Mouse (Mus musculus): ENCODE measurements around the gene Zdhhc14. TPM values are rescaled to one million over a fixed set of nuclear protein-coding genes. Genes with fewer than 3 reads are reported as not detected.

Gene Zdhhc14
- polyA plus RNA-seq, 1 experiment: 0.86 TPM

DNA sequence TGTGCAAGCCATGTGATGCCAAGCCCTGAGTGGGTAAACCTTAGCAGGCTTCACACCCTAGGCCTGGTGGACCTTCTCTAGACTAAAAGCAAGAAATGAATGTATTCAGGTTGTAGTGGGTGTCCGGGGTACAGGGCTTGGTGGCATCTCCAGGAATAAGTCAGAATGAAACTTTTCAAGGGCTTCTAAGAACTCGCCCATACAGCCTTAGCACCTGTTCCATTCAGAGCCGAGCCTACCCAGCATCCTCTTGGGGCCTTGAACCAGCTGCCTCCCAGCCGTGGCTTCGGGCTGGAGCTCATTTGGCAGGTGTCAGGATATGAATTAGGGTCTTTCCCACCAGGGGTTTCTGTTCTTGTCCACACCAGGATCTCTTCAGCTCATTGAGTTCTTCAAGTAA, 263.7 kb downstream of the Zdhhc14 start:
- TF ChIP-seq MYOD1 (IDR thresholded peaks at IDR 0.05; ENCODE audit: control insufficient read depth in 1 of 3, insufficient read length in 2 of 3, low read depth in 2 of 3) (peak in 2 of 3 experiments; percentile 16 to 59), E2F4 (IDR thresholded peaks at IDR 0.05; ENCODE audit: insufficient read depth) (no peak), MYOG (IDR thresholded peaks at IDR 0.05; ENCODE audit: control insufficient read depth in 1 of 3, insufficient read depth in 1 of 3, insufficient read length in 2 of 3, low read depth in 2 of 3) (peak in 2 of 3 experiments; percentile 36 to 62)
- Histone ChIP-seq H3ac (ENCODE audit: control insufficient read depth, insufficient read length) (no peak overlapping the region), H3K79me2 (ENCODE audit: control insufficient read depth, insufficient read depth) (no peaks in the 10 kb centered on the region), H3K36me3 (ENCODE audit: control insufficient read depth, insufficient read depth) (no peaks in the 10 kb centered on the region), H3K27me3 (ENCODE audit: control insufficient read depth, insufficient read depth, insufficient read length) (peaks cover 14% of the 10 kb centered on the region), H3K4me3 (no peak overlapping the region), H3K4me2 (ENCODE audit: low read depth) (no peak overlapping the region)

GRCm38 (mm10) chr17:5756855-5757254, 264.5 kb downstream of the Zdhhc14 start:
- peaks cover 14% of the 10 kb centered on the region for H3K27me3 ChIP-seq (ENCODE audit: control insufficient read depth, insufficient read depth, insufficient read length)
- no peak overlapping the region for H3K4me2 ChIP-seq (ENCODE audit: low read depth)
- H3K79me2 ChIP-seq (ENCODE audit: control insufficient read depth, insufficient read depth): no peaks in the 10 kb centered on the region
- no peak overlapping the region for H3K4me3 ChIP-seq
- TF ChIP-seq CEBPB (IDR thresholded peaks at IDR 0.05; ENCODE audit: insufficient read depth, poor library complexity, severe bottlenecking) (no peak), MYOG (IDR thresholded peaks at IDR 0.05; ENCODE audit: control insufficient read depth in 1 of 3, insufficient read depth in 1 of 3, insufficient read length in 2 of 3, low read depth in 2 of 3) (no peak), E2F4 (IDR thresholded peaks at IDR 0.05; ENCODE audit: insufficient read depth) (no peak), REST (IDR thresholded peaks at IDR 0.05; ENCODE audit: insufficient read depth, insufficient read length) (no peak), USF1 (IDR thresholded peaks at IDR 0.05; ENCODE audit: low read depth) (no peak), MAX (IDR thresholded peaks at IDR 0.05; ENCODE audit: low read depth) (no peak), MYOD1 (IDR thresholded peaks at IDR 0.05; ENCODE audit: control insufficient read depth in 1 of 3, insufficient read length in 2 of 3, low read depth in 2 of 3) (no peak), POLR2A (IDR thresholded peaks at IDR 0.05; ENCODE audit: insufficient read length, low read depth) (no peak), TCF3 (IDR thresholded peaks at IDR 0.05; ENCODE audit: insufficient read length, low read depth) (no peak), POLR2AphosphoS2 (IDR thresholded peaks at IDR 0.05; ENCODE audit: insufficient read length, low read depth) (no peak), TCF12 (IDR thresholded peaks at IDR 0.05; ENCODE audit: insufficient read depth, poor library complexity, severe bottlenecking) (no peak), SRF (IDR thresholded peaks at IDR 0.05; ENCODE audit: control insufficient read depth, insufficient read length, low read depth) (no peak)
- no peak overlapping the region for H3ac ChIP-seq (ENCODE audit: control insufficient read depth, insufficient read length)
- no peaks in the 10 kb centered on the region for H3K36me3 ChIP-seq (ENCODE audit: control insufficient read depth, insufficient read depth)

- H3ac ChIP-seq (ENCODE audit: control insufficient read depth, insufficient read length): no peak overlapping the region
- H3K36me3 ChIP-seq (ENCODE audit: control insufficient read depth, insufficient read depth): no peaks in the 10 kb centered on the region
- H3K79me2 ChIP-seq (ENCODE audit: control insufficient read depth, insufficient read depth): no peaks in the 10 kb centered on the region
- peak overlapping the region; percentile 21 for H3K4me2 ChIP-seq (ENCODE audit: low read depth)
- TF ChIP-seq POLR2AphosphoS2 (IDR thresholded peaks at IDR 0.05; ENCODE audit: insufficient read length, low read depth): no peak
- TF ChIP-seq USF1 (IDR thresholded peaks at IDR 0.05; ENCODE audit: low read depth): no peak
- TF ChIP-seq TCF12 (IDR thresholded peaks at IDR 0.05; ENCODE audit: insufficient read depth, poor library complexity, severe bottlenecking): no peak
- no peak for TF ChIP-seq SRF (IDR thresholded peaks at IDR 0.05; ENCODE audit: control insufficient read depth, insufficient read length, low read depth)
- TF ChIP-seq MYOD1 (IDR thresholded peaks at IDR 0.05; ENCODE audit: control insufficient read depth in 1 of 3, insufficient read length in 2 of 3, low read depth in 2 of 3): no peak
- no peak for TF ChIP-seq POLR2A (IDR thresholded peaks at IDR 0.05; ENCODE audit: insufficient read length, low read depth)
- no peak for TF ChIP-seq E2F4 (IDR thresholded peaks at IDR 0.05; ENCODE audit: insufficient read depth)
- TF ChIP-seq MYOG (IDR thresholded peaks at IDR 0.05; ENCODE audit: control insufficient read depth in 1 of 3, insufficient read depth in 1 of 3, insufficient read length in 2 of 3, low read depth in 2 of 3): no peak
- TF ChIP-seq REST (IDR thresholded peaks at IDR 0.05; ENCODE audit: insufficient read depth, insufficient read length): no peak
- no peak for TF ChIP-seq TCF3 (IDR thresholded peaks at IDR 0.05; ENCODE audit: insufficient read length, low read depth)
- no peak for TF ChIP-seq CEBPB (IDR thresholded peaks at IDR 0.05; ENCODE audit: insufficient read depth, poor library complexity, severe bottlenecking)
- no peak for TF ChIP-seq MAX (IDR thresholded peaks at IDR 0.05; ENCODE audit: low read depth)
- peaks cover 6% of the 10 kb centered on the region for H3K27me3 ChIP-seq (ENCODE audit: control insufficient read depth, insufficient read depth, insufficient read length)
- H3K4me3 ChIP-seq: no peak overlapping the region
Observed at GRCm38 (mm10) chr17:5763768-5764167, 271.4 kb downstream of the Zdhhc14 start.

DNA sequence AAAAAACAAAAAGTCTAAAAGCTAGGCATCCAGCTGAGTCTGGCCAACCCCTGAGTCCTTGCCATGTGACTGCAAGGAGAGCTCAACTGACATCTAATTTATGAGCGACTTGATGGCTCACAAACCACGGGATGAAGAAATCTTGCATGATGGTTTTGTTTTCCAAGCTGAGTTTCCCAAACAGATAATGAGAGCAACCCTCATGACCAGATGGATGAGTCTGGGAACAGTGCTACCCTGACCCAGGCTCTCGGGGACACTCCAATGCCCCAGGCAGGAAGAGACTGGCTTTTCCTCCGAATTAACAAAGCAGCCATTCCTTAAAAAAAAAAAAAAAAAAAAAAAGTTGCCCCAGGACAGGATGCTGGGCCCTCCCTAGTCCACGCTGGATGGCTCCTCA, 271.9 kb downstream of the Zdhhc14 start:
- Histone ChIP-seq H3K36me3 (ENCODE audit: control insufficient read depth, insufficient read depth) (no peaks in the 10 kb centered on the region), H3ac (ENCODE audit: control insufficient read depth, insufficient read length) (no peak overlapping the region), H3K4me3 (no peak overlapping the region), H3K4me2 (ENCODE audit: low read depth) (peak overlapping the region; percentile 4), H3K27me3 (ENCODE audit: control insufficient read depth, insufficient read depth, insufficient read length) (peaks cover 4% of the 10 kb centered on the region), H3K79me2 (ENCODE audit: control insufficient read depth, insufficient read depth) (no peaks in the 10 kb centered on the region)
- no peak for TF ChIP-seq MYOD1 (IDR thresholded peaks at IDR 0.05; ENCODE audit: control insufficient read depth in 1 of 3, insufficient read length in 2 of 3, low read depth in 2 of 3)
- no peak for TF ChIP-seq TCF3 (IDR thresholded peaks at IDR 0.05; ENCODE audit: insufficient read length, low read depth)
- TF ChIP-seq USF1 (IDR thresholded peaks at IDR 0.05; ENCODE audit: low read depth): peak; percentile 76
- TF ChIP-seq CEBPB (IDR thresholded peaks at IDR 0.05; ENCODE audit: insufficient read depth, poor library complexity, severe bottlenecking): peak; percentile 75

- Histone ChIP-seq H3K79me2 (ENCODE audit: control insufficient read depth, insufficient read depth) (no peaks in the 10 kb centered on the region), H3K4me2 (ENCODE audit: low read depth) (no peak overlapping the region), H3ac (ENCODE audit: control insufficient read depth, insufficient read length) (no peak overlapping the region), H3K4me3 (no peak overlapping the region), H3K36me3 (ENCODE audit: control insufficient read depth, insufficient read depth) (no peaks in the 10 kb centered on the region), H3K27me3 (ENCODE audit: control insufficient read depth, insufficient read depth, insufficient read length) (no peaks in the 10 kb centered on the region)
- TF ChIP-seq TCF3 (IDR thresholded peaks at IDR 0.05; ENCODE audit: insufficient read length, low read depth): no peak
- TF ChIP-seq REST (IDR thresholded peaks at IDR 0.05; ENCODE audit: insufficient read depth, insufficient read length): no peak
- TF ChIP-seq MYOG (IDR thresholded peaks at IDR 0.05; ENCODE audit: control insufficient read depth in 1 of 3, insufficient read depth in 1 of 3, insufficient read length in 2 of 3, low read depth in 2 of 3): no peak
- TF ChIP-seq MYOD1 (IDR thresholded peaks at IDR 0.05; ENCODE audit: control insufficient read depth in 1 of 3, insufficient read length in 2 of 3, low read depth in 2 of 3): no peak
- no peak for TF ChIP-seq SRF (IDR thresholded peaks at IDR 0.05; ENCODE audit: control insufficient read depth, insufficient read length, low read depth)
- TF ChIP-seq CEBPB (IDR thresholded peaks at IDR 0.05; ENCODE audit: insufficient read depth, poor library complexity, severe bottlenecking): no peak
- no peak for TF ChIP-seq TCF12 (IDR thresholded peaks at IDR 0.05; ENCODE audit: insufficient read depth, poor library complexity, severe bottlenecking)
- no peak for TF ChIP-seq POLR2AphosphoS2 (IDR thresholded peaks at IDR 0.05; ENCODE audit: insufficient read length, low read depth)
- no peak for TF ChIP-seq E2F4 (IDR thresholded peaks at IDR 0.05; ENCODE audit: insufficient read depth)
- TF ChIP-seq POLR2A (IDR thresholded peaks at IDR 0.05; ENCODE audit: insufficient read length, low read depth): no peak
- no peak for TF ChIP-seq MAX (IDR thresholded peaks at IDR 0.05; ENCODE audit: low read depth)
- no peak for TF ChIP-seq USF1 (IDR thresholded peaks at IDR 0.05; ENCODE audit: low read depth)
Observed at GRCm38 (mm10) chr17:5765746-5766145, 273.4 kb downstream of the Zdhhc14 start.
